Mouse (Mus musculus): ENCODE results near the gene Spag7. TPM values are rescaled to one million over a fixed set of nuclear protein-coding genes. Genes with fewer than 3 reads are reported as not detected.
A peak's percentile ranks its signal among the peaks of the same experiment; 100 is the strongest.

Spag7 gene
- polyA plus RNA-seq, 1 experiment from 2014 or later = 159 TPM

GRCm38 (mm10) chr11:70641241-70641640, 28.0 kb downstream of the Spag7 start:
- Histone ChIP-seq H3K27ac (ENCODE audit: low read length) (no peak overlapping the region), H3K36me3 (ENCODE audit: control insufficient read depth, insufficient read depth, low read length) (peaks cover 13% of the 10 kb centered on the region), H3K9me3 (ENCODE audit: control insufficient read depth, low read length) (no peaks in the 10 kb centered on the region), H3K4me3 (ENCODE audit: low read length) (no peak overlapping the region), H3K4me1 (replicated peaks; ENCODE audit: control insufficient read depth, insufficient read depth, low read length) (peaks cover 10% of the 10 kb centered on the region), H3K9ac (ENCODE audit: low read length) (no peak overlapping the region), H3K27me3 (ENCODE audit: control insufficient read depth, insufficient read depth, low read depth, low read length) (no peaks in the 10 kb centered on the region), H3K4me2 (ENCODE audit: low read depth, low read length) (no peak overlapping the region)
- no peak for ATAC-seq (ENCODE audit: low read depth)
- 79% methylated on average over 7 of the region's 7 CpGs for WGBS

- no peak overlapping the region for H3K4me2 ChIP-seq (ENCODE audit: low read depth, low read length)
- no peak for ATAC-seq (ENCODE audit: low read depth)
- 78% methylated on average over 8 of the region's 8 CpGs for whole genome bisulfite sequencing
- H3K4me1 ChIP-seq (replicated peaks; ENCODE audit: control insufficient read depth, insufficient read depth, low read length) = no peaks in the 10 kb centered on the region
- no peak overlapping the region for H3K27ac ChIP-seq (ENCODE audit: low read length)
- H3K27me3 ChIP-seq (ENCODE audit: control insufficient read depth, insufficient read depth, low read depth, low read length) = no peaks in the 10 kb centered on the region
- H3K36me3 ChIP-seq (ENCODE audit: control insufficient read depth, insufficient read depth, low read length) = peaks cover 13% of the 10 kb centered on the region
- no peak overlapping the region for H3K9ac ChIP-seq (ENCODE audit: low read length)
- no peaks in the 10 kb centered on the region for H3K9me3 ChIP-seq (ENCODE audit: control insufficient read depth, low read length)
- H3K4me3 ChIP-seq (ENCODE audit: low read length) = no peak overlapping the region
Observed at GRCm38 (mm10) chr11:70639976-70640375, 29.2 kb downstream of the Spag7 start.

- H3K4me1 ChIP-seq (replicated peaks; ENCODE audit: control insufficient read depth, insufficient read depth, low read length) = no peaks in the 10 kb centered on the region
- no peak within 1 kb of the TSS for H3K27ac ChIP-seq (ENCODE audit: low read length)
- peak within 1 kb of the TSS; percentile 5; the same call in 1 of the 2 replicates for H3K9ac ChIP-seq (ENCODE audit: low read length)
- peaks cover 4% of the 10 kb centered on the region; the same call in 1 of the 2 replicates for H3K36me3 ChIP-seq (ENCODE audit: control insufficient read depth, insufficient read depth, low read length)
- H3K27me3 ChIP-seq (ENCODE audit: control insufficient read depth, insufficient read depth, low read depth, low read length) = no peaks in the 10 kb centered on the region
- H3K9me3 ChIP-seq (ENCODE audit: control insufficient read depth, low read length) = no peaks in the 10 kb centered on the region
- no peak within 1 kb of the TSS for H3K4me3 ChIP-seq (ENCODE audit: low read length)
- 11% methylated on average over 5 of the region's 5 CpGs for WGBS
- H3K4me2 ChIP-seq (ENCODE audit: low read depth, low read length) = no peak within 1 kb of the TSS
- no peak for ATAC-seq (ENCODE audit: low read depth)
Observed at GRCm38 (mm10) chr11:70638714-70639278, 30.4 kb downstream of the Spag7 start, which contains the start of gene Gp1ba. Gp1ba (plus strand) TSS chr11:70639122.

- no peak overlapping the region for H3K27ac ChIP-seq (ENCODE audit: low read length)
- no peaks in the 10 kb centered on the region for H3K9me3 ChIP-seq (ENCODE audit: control insufficient read depth, low read length)
- 85% methylated on average over 1 of the region's 1 CpGs for WGBS
- H3K4me1 ChIP-seq (replicated peaks; ENCODE audit: control insufficient read depth, insufficient read depth, low read length) = no peaks in the 10 kb centered on the region
- no peaks in the 10 kb centered on the region for H3K27me3 ChIP-seq (ENCODE audit: control insufficient read depth, insufficient read depth, low read depth, low read length)
- no peak overlapping the region for H3K4me3 ChIP-seq (ENCODE audit: low read length)
- no peak overlapping the region for H3K4me2 ChIP-seq (ENCODE audit: low read depth, low read length)
- ATAC-seq (ENCODE audit: low read depth) = no peak
- H3K36me3 ChIP-seq (ENCODE audit: control insufficient read depth, insufficient read depth, low read length) = peaks cover 4% of the 10 kb centered on the region; the same call in 1 of the 2 replicates
- no peak overlapping the region for H3K9ac ChIP-seq (ENCODE audit: low read length)
Observed at GRCm38 (mm10) chr11:70638293-70638692, 30.9 kb downstream of the Spag7 start.

DNA sequence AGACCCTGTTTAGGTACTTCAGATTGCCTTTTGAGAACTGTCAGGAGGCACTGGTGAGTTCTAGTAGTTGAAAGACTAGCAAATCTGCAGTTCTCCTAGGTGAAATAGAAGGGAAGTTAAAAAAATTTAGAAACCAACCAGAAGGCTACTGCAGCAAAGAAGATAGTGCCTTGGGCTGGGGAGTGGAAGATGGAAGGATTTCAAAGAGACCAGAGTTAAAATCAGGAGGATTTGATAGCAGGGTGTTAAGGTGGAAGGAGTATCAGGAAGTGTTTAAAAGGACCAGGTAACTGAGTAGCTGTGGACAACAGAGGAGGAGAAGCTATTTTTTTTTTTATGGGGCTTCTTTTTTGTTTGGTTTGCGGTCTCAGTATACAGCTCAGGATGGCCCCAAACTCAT, 31.5 kb downstream of the Spag7 start:
- Histone ChIP-seq H3K27ac (ENCODE audit: low read length) (no peak overlapping the region), H3K4me3 (ENCODE audit: low read length) (no peak overlapping the region), H3K4me2 (ENCODE audit: low read depth, low read length) (no peak overlapping the region), H3K36me3 (ENCODE audit: control insufficient read depth, insufficient read depth, low read length) (peaks cover 2% of the 10 kb centered on the region; the same call in 1 of the 2 replicates), H3K9ac (ENCODE audit: low read length) (no peak overlapping the region), H3K27me3 (ENCODE audit: control insufficient read depth, insufficient read depth, low read depth, low read length) (no peaks in the 10 kb centered on the region), H3K4me1 (replicated peaks; ENCODE audit: control insufficient read depth, insufficient read depth, low read length) (no peaks in the 10 kb centered on the region), H3K9me3 (ENCODE audit: control insufficient read depth, low read length) (no peaks in the 10 kb centered on the region)
- no peak for ATAC-seq (ENCODE audit: low read depth)
- WGBS = 100% methylated on average over 1 of the region's 1 CpGs

GRCm38 (mm10) chr11:70635601-70636000, 33.6 kb downstream of the Spag7 start:
- Histone ChIP-seq H3K27me3 (ENCODE audit: control insufficient read depth, insufficient read depth, low read depth, low read length) (no peaks in the 10 kb centered on the region), H3K9me3 (ENCODE audit: control insufficient read depth, low read length) (no peaks in the 10 kb centered on the region), H3K4me2 (ENCODE audit: low read depth, low read length) (no peak overlapping the region), H3K4me3 (ENCODE audit: low read length) (no peak overlapping the region), H3K27ac (ENCODE audit: low read length) (no peak overlapping the region), H3K4me1 (replicated peaks; ENCODE audit: control insufficient read depth, insufficient read depth, low read length) (no peaks in the 10 kb centered on the region), H3K9ac (ENCODE audit: low read length) (no peak overlapping the region), H3K36me3 (ENCODE audit: control insufficient read depth, insufficient read depth, low read length) (no peaks in the 10 kb centered on the region)
- 76% methylated on average over 4 of the region's 4 CpGs for WGBS
- ATAC-seq (ENCODE audit: low read depth) = no peak

GRCm38 (mm10) chr11:70630129-70630528, 39.1 kb downstream of the Spag7 start:
- no peaks in the 10 kb centered on the region for H3K4me1 ChIP-seq (replicated peaks; ENCODE audit: control insufficient read depth, insufficient read depth, low read length)
- H3K4me2 ChIP-seq (ENCODE audit: low read depth, low read length) = no peak overlapping the region
- no peaks in the 10 kb centered on the region for H3K27me3 ChIP-seq (ENCODE audit: control insufficient read depth, insufficient read depth, low read depth, low read length)
- no peak overlapping the region for H3K27ac ChIP-seq (ENCODE audit: low read length)
- no peaks in the 10 kb centered on the region for H3K9me3 ChIP-seq (ENCODE audit: control insufficient read depth, low read length)
- no peak overlapping the region for H3K4me3 ChIP-seq (ENCODE audit: low read length)
- no peaks in the 10 kb centered on the region for H3K36me3 ChIP-seq (ENCODE audit: control insufficient read depth, insufficient read depth, low read length)
- H3K9ac ChIP-seq (ENCODE audit: low read length) = no peak overlapping the region
- 72% methylated on average over 7 of the region's 7 CpGs for WGBS
- ATAC-seq (ENCODE audit: low read depth) = no peak

DNA sequence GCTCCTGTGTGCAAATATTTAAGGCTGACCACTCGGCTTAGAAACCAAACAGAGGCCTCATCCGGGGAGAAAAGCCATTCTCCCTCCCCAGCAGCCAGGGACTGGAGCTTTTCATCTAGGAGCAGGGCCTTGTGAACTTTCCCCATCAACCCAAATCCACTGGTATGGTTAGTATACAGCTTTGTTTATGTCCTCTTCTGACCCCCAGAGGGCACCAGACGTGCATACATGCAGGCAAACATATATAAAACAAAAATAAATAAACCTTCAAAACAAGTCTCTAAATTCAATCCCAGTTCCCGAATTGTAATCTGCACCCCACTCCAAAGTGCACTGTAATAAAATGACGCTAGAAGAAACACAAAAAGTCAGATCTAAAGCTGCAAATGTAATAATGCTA, 39.7 kb downstream of the Spag7 start:
- Histone ChIP-seq H3K27ac (ENCODE audit: low read length) (no peak overlapping the region), H3K9me3 (ENCODE audit: control insufficient read depth, low read length) (no peaks in the 10 kb centered on the region), H3K4me2 (ENCODE audit: low read depth, low read length) (no peak overlapping the region), H3K36me3 (ENCODE audit: control insufficient read depth, insufficient read depth, low read length) (no peaks in the 10 kb centered on the region), H3K9ac (ENCODE audit: low read length) (no peak overlapping the region), H3K4me3 (ENCODE audit: low read length) (no peak overlapping the region), H3K4me1 (replicated peaks; ENCODE audit: control insufficient read depth, insufficient read depth, low read length) (no peaks in the 10 kb centered on the region), H3K27me3 (ENCODE audit: control insufficient read depth, insufficient read depth, low read depth, low read length) (no peaks in the 10 kb centered on the region)
- 38% methylated on average over 5 of the region's 5 CpGs for WGBS
- no peak for ATAC-seq (ENCODE audit: low read depth)

DNA sequence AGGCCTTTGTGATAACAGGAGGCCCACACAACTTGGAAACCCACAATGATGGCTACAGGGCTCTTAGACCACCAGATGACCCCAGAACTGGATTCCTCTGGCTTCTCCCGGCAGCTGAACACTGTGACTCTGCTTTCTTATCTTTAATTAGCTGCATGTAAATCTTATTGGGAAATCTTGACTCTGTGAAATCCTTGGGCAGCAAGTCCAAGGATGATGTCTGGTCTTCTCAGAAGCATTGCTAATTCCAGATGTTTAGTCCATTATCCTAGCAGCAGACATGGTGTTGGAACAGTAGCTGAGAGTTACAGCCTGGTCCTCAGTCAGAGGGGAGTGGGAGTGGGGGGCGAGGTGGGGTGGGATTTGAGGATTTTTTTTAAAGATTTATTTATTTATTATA, 40.8 kb downstream of the Spag7 start:
- H3K9ac ChIP-seq (ENCODE audit: low read length) = no peak overlapping the region
- H3K36me3 ChIP-seq (ENCODE audit: control insufficient read depth, insufficient read depth, low read length) = no peaks in the 10 kb centered on the region
- H3K4me2 ChIP-seq (ENCODE audit: low read depth, low read length) = no peak overlapping the region
- H3K9me3 ChIP-seq (ENCODE audit: control insufficient read depth, low read length) = no peaks in the 10 kb centered on the region
- no peak overlapping the region for H3K4me3 ChIP-seq (ENCODE audit: low read length)
- peak; percentile 66 for ATAC-seq (ENCODE audit: low read depth)
- H3K27me3 ChIP-seq (ENCODE audit: control insufficient read depth, insufficient read depth, low read depth, low read length) = no peaks in the 10 kb centered on the region
- WGBS = 44% methylated on average over 2 of the region's 2 CpGs
- no peaks in the 10 kb centered on the region for H3K4me1 ChIP-seq (replicated peaks; ENCODE audit: control insufficient read depth, insufficient read depth, low read length)
- H3K27ac ChIP-seq (ENCODE audit: low read length) = no peak overlapping the region

- Histone ChIP-seq H3K27me3 (ENCODE audit: control insufficient read depth, insufficient read depth, low read depth, low read length) (no peaks in the 10 kb centered on the region), H3K4me2 (ENCODE audit: low read depth, low read length) (no peak overlapping the region), H3K9me3 (ENCODE audit: control insufficient read depth, low read length) (no peaks in the 10 kb centered on the region), H3K27ac (ENCODE audit: low read length) (no peak overlapping the region), H3K36me3 (ENCODE audit: control insufficient read depth, insufficient read depth, low read length) (no peaks in the 10 kb centered on the region), H3K4me1 (replicated peaks; ENCODE audit: control insufficient read depth, insufficient read depth, low read length) (no peaks in the 10 kb centered on the region), H3K4me3 (ENCODE audit: low read length) (no peak overlapping the region), H3K9ac (ENCODE audit: low read length) (no peak overlapping the region)
- ATAC-seq (ENCODE audit: low read depth) = no peak
- 64% methylated on average over 4 of the region's 4 CpGs for WGBS
Observed at GRCm38 (mm10) chr11:70626877-70627276, 42.3 kb downstream of the Spag7 start.
